Mouse (Mus musculus): ENCODE measurements around the gene Gm21913. TPM values are rescaled to one million over a fixed set of nuclear protein-coding genes. Genes with fewer than 3 reads are reported as not detected.
"Not testable (repeated sequence)": the region's sequence is repeated elsewhere in the genome, so short reads cannot be mapped to it uniquely, and the experiment has no call there.

Gene Gm21913
- not detected for total RNA-seq (2021)
- long read RNA-seq, experiment 1, result 0 reads
- long read RNA-seq, experiment 2, result 0 reads

DNA sequence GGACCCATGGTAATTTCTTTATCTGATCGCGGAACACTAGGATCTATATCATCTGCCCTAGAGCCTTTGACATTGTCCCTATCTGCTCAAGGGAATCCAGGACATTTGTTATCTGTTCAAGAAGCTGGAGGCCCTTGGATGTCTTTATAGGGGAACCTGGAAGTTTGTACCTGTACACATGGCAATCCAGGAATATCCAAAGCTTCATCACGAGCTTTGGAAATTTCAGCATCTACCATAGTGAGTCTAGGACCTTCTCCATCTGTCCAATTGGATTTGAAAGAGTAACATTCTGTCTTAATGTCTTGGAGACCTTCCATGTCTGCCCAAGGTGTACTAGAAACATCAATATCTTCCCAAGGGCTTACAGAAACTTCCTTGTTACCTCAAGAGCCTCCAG lies at the start of gene Gm21913:
Gene Gm21913 (plus strand): TSS at position 301 of the 400 bp plus-strand sequence.
- not testable (repeated sequence) for DNase-seq

Other genes with a start within 250 kb of the Gm21913 start
- not detected for gene Gm29110, start 153.4 kb upstream of the Gm21913 start, total RNA-seq (2021)